Mouse (Mus musculus) ovary, postnatal 10 days (tissue): ENCODE results near the gene Myl3.

Experiments used
- DNase-seq: peaks from one replicate; pipeline ENCODE4 v3.0.0; 2022; ENCODE audit warnings: low spot score

Myl3 gene

DNA sequence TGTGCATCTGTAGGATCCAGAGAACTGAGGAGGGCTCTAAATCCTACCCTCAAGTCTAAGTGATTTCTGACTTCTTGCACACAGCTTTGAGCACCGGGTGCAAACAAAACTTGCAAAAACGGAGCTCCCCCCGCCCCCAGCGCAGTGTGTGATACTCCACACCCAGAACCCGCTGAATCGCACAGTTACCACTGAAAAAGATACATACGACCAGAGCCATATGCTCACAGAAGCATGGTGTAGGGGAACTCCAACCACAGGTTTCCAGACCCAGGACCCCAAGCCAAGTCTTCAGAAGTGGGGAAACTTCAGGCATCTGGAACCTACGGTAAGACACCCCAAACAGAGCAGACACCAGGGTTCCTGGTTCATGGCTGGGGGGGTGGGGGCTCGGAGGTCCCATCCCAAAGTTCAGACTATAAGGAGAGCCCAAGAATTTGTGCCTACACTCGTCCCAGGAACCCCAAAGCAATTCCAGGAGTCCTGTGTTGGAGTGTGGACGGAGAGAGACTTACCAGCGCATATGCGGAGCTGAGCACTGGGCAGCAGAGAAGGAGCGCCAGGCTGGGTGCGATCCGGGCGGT is at the start of gene Myl3:
Gene Myl3 (plus strand): TSS at position 151 of the 584 bp plus-strand sequence.
- DNase-seq = no peak

GRCm38 (mm10) chr9:110695165-110695755 is 46.4 kb upstream of the Myl3 start:
- no peak for DNase-seq

GRCm38 (mm10) chr9:110696427-110696826 is 45.2 kb upstream of the Myl3 start:
- no peak for DNase-seq

- no peak for DNase-seq
Observed at GRCm38 (mm10) chr9:110697465-110697864, 44.2 kb upstream of the Myl3 start.

DNA sequence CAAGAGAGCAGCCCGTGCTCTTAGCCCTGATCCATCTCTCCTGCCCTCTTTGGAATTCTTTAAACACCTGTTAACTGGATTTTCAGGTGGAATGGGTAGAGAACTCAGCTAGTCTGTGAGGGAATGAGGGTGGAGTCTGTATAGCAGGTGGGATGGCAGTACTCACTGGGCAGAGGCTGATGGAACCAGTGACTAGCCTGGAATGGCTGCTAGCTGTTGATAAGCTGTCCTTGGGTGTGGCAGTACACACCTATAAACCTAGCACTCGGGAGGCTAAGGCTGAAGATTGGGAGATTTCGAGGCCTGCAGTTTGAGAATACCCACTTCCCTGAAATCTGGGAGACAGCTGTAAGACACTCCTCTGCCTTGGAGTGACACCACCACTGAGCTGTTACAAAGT is 42.1 kb upstream of the Myl3 start:
- no peak for DNase-seq

DNA sequence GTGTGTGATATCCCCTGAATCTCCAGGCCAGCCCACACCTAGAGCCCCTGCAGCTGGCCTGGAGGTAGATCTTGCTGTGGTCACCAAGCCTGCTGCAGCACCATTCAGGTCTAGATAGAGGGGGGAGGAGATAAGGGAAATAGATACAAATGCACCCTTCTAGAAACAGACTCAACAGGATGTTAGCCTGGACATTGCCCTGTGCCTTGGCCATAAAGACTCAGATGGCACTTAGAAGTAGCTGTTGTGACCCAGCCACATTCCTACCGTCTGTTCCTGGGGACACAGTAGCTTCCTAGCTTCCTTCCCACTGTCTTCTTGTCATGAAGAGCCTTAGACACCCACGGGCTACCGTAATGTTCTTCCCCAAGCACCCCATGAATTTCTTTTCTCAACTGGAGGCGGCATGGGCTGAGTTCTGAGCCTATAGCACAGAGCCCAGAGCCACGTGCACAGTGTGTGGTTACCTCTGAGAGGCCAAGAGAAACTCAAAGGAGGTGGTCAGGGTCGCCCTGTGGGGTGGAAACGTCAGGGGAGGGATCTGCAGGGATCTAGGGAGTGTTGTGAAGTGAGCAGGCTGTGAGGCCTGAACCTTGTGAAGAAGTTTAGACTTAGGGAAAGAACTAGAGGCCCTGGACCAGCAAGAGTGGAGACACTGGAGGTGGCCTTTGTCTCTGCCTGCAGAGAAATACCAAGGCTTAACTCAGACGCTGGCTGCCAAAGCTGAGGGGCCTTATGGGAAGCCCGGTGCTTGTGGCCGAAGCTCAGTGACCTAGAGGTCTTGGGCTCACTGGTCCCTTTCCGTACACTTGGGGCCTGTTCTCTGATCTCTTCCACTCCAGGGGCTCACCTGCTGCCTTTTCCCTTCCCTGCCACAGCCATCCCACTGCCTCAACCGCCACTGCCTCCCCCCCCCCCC is 40.3 kb upstream of the Myl3 start:
- no peak for DNase-seq

GRCm38 (mm10) chr9:110702848-110703247 is 38.8 kb upstream of the Myl3 start:
- DNase-seq = no peak

DNA sequence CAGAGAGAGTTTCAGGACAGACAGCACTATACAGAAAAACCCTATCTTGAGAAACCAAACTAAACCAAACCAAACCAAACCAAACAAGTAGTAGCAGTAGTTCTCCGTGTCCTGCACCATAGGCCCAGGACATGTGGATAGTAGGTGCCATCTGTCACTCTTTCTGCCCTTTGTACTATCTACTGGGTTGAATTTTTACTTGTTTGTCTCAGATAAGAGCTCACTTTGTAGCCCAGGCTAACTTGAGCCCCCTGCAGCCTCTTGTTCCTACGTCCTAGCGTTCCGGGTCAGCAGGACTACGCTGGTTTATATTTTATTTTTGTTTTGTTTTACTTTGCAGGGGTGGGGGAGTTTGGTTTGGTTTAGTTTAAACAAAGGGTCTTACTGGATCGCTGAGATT is 37.7 kb upstream of the Myl3 start:
- no peak for DNase-seq

DNA sequence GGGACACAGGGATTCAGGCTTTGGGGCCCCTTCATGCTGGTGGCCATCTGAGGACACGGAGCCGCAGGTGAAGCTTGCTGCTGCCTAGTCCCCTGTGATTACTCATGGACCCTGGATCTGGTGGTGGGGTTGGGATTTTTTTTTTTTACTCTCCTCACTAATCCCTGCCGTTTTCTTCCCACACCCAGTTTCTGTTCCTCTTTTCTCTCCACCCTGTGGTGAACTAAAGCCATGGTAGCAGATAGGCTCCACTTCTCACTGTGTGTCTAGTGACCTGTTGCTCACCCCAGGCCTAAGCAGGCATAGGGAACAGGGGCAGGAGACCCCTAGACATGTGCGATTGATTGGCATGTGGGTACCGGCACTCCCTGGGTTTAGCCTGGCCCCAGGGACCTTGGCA is 34.9 kb upstream of the Myl3 start:
- no peak for DNase-seq

DNA sequence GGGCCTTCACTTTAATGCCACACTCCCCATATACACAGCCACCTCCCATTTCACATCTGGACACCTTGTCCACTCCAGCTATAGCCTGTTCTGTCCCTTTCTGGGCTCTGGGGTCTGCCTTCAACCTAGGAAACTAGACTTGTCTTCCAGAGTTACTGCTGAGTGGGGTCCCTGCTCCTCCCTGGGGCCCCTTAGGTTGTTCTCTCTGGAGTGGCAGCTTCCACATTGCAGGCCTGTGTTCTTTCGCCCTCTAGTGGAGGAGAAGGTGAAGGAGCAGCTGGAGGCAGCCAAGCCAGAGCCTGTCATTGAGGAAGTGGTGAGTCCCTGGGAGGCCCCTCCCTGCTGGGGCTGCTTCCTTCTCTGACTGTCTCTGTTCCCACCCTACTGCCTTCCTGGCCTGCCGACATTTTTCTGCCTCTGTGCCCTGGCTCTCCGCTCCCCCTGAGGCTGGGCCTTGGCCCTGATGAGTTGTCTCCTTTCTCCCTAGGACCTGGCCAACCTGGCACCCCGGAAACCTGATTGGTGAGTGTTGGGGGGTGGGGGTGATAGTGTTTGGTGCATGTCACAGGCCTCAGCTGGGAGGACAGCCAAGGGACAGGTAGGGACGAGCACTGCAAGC is 31.9 kb upstream of the Myl3 start:
- DNase-seq = peak; percentile 58

DNA sequence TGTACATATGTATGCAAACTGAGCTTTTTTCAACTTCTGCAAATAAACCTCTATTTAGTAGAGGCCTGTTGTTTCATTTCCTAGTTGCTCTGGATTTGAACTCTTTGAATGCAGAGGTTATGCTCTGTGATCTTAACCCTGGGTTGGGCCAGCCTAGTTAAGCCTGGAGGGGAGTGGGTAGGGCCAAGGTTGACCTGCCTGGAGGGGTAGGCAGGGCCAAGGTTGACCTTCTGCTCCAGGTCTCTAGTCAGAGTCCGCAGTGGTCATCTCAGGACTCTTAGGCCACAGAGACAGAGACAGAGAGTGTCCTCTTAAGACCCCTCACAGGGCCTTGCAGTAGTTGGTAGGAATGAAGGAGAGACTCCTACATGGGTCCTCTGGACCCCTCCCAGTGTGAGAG is 30.1 kb upstream of the Myl3 start:
- DNase-seq = no peak

DNA sequence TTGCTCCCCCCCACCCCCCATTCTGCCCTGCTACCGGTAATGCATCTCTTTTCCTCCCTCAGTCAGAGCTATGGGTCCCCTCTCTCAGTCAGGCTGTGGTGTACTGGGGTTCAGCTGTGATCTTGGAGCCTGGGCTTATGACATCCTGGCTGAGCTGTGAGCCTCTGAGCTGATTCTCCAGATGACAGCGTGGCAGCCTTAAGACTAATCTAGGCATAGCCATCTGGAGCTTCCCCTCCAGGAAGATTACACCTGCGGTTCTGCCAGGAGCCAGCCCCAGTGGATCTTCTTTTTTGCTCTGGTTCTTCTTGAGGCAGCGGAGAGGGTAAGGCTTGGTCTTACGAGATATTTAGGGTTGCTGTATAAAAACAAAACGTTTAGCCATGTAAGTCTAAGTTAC is 29.7 kb upstream of the Myl3 start:
- no peak for DNase-seq

DNA sequence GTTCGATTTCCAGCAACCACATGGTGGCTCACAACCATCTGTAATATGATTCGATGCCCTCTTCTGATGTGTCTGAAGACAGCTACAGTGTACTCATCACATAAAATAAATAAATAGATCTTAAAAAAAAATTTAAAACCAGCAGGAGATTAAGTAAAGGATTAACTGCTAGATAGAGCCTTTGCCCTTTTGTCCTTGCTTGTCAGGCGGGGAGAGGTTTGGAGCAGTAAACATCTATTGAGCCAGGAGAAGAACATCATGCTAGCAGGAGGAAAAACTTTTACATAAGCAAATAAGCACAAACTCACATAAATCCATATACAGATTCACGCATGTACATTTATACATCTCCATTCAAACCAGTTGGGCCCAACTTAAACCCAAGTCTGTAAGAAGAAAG is 29.1 kb upstream of the Myl3 start:
- no peak for DNase-seq

- DNase-seq = no peak
Observed at GRCm38 (mm10) chr9:110713389-110713788, 28.3 kb upstream of the Myl3 start.

- DNase-seq = no peak
Observed at GRCm38 (mm10) chr9:110715426-110715825, 26.2 kb upstream of the Myl3 start.

DNA sequence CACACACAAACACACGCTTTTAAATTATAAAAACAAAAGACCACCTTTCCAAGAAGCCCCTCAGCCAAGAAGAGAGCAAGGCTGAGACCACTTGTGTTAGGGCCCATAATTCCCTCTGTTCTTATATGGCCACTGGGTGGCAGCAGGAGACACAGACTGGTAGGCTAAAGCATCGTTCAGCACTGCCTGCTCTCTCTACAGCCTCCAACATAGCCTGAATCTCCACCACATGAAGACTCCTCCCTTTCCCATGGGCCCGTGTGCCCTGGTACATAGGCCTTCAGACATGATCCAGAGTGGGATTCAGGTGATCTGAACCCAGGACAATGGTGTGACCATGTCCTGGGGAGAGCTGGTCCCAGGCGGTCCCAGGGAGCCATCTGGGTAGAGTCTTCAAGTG is 24.9 kb upstream of the Myl3 start:
- peak; percentile 37 for DNase-seq

- no peak for DNase-seq
Observed at GRCm38 (mm10) chr9:110718071-110718470, 23.6 kb upstream of the Myl3 start.

GRCm38 (mm10) chr9:110718810-110719209 is 22.9 kb upstream of the Myl3 start:
- DNase-seq = no peak

DNA sequence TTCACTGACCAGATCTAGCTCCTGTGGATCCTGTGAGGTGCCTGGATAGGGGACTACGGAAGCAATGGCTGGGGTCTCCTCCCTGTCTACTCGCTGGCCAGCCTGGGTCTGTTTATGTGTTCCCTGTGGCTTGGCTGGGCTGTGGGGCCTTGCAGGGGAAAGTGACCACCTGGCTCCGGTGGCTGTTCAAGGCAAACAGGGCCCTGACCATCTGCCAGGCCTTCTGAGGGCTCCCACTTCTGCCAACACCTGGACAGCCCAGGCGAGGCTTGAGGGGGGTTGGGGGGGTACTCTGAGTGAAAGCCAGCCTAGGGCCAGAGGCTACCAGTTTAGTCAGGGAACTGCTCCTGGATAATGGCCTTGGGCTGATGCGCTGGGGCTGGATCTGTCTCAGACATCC is 21.7 kb upstream of the Myl3 start:
- DNase-seq = no peak

DNA sequence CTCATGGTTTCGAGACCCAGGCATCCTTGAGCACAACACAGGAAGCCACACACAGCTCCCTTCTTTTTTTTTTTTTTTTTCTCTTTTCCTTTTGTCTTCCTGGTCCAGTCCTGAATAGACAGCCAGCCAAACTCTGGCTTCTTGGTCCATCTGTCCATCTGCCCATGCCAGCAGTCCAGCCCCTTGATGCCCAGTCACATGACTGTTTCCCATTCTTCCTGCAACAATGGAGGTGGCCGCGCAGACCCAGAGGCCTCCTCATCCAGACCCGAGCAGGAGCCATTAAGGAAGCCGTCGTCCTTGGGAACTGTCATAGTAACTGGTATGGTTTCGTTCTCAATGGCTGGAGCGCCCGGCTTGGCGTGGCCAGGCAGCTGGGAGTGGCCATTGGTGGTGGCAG is 19.6 kb upstream of the Myl3 start:
- no peak for DNase-seq

DNA sequence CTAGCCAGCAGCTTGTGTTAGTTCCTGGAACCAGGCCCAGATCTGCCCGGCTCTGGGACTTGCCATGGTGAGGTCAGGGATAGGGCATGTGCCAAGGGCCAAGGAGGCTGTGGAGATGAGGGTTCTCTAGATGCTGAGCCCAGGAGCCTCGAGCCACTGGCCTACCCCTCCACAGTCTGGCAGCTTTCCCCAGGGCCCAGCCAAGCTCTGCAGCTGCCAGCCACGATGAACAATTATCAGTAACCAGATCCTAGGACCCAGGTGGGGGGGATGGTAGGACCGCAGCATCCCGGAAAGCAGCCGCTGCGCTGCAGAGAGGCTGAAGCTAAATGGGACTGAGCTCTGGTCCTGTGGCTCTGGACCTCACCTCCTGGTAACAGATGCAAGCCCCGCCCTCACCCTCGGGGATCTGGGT is 15.9 kb upstream of the Myl3 start:
- no peak for DNase-seq

GRCm38 (mm10) chr9:110726867-110727266 is 14.8 kb upstream of the Myl3 start:
- DNase-seq = no peak

GRCm38 (mm10) chr9:110729841-110730240 is 11.8 kb upstream of the Myl3 start:
- DNase-seq = no peak
